11 mouse cellular contexts compared by ENCODE assay signal in genomic region chr13:37908493-37908892, GRCm38 (mm10).
A peak's percentile ranks its signal among the peaks of the same experiment; 100 is the strongest.
DNase-seq lines count a peak whose midpoint lies in the region; ATAC-seq lines count a peak whose summit lies in the region.
"Had no signal": no experiment of that assay in that cellular context is flagged by ENCODE, and none has a peak within 500 bp of the region (broad histone marks: within the 10 kb centered on the region; RNA-seq: fewer than 3 reads in every experiment).

No protein-coding gene starts in this region.

- H3K4me3 ChIP-seq in kidney, embryonic 15.5 days (replicated peaks), result no peak overlapping the region
- H3K4me3 ChIP-seq: forebrain, embryonic 13.5 days; heart, embryonic 13.5 days; midbrain, embryonic 13.5 days had no signal

- H3K9ac ChIP-seq in kidney, embryonic 15.5 days, result no peak overlapping the region
- H3K9ac ChIP-seq: forebrain, embryonic 13.5 days; heart, embryonic 13.5 days; midbrain, embryonic 13.5 days had no signal

- H3K4me2 ChIP-seq in kidney, embryonic 15.5 days, result no peak overlapping the region
- H3K4me2 ChIP-seq: forebrain, embryonic 13.5 days; heart, embryonic 13.5 days; liver, embryonic 11.5 days; midbrain, embryonic 13.5 days had no signal

- no peaks in the 10 kb centered on the region for H3K9me3 ChIP-seq in kidney, embryonic 15.5 days (replicated peaks)
- H3K9me3 ChIP-seq: forebrain, embryonic 13.5 days; heart, embryonic 13.5 days; midbrain, embryonic 13.5 days had no signal

- no peak for ATAC-seq in kidney, embryonic 15.5 days (replicated peaks; ENCODE audit: low FRiP score)
- ATAC-seq in megakaryocyte progenitor cell, adult 5-6 weeks (replicated peaks; ENCODE audit: poor library complexity), result 0 out of 2 replicates have a peak, but pooled peaks have one; percentile 7
- no peak for ATAC-seq in granulocyte monocyte progenitor cell, adult 5-6 weeks (replicated peaks; ENCODE audit: poor library complexity, severe bottlenecking)
- ATAC-seq: forebrain, embryonic 13.5 days; midbrain, embryonic 13.5 days had no signal

- H3K36me3 ChIP-seq in kidney, embryonic 15.5 days, result peaks cover 52% of the 10 kb centered on the region
- H3K36me3 ChIP-seq: midbrain, embryonic 13.5 days had no signal

- H3K4me1 ChIP-seq in kidney, embryonic 15.5 days, result peaks cover 55% of the 10 kb centered on the region
- H3K4me1 ChIP-seq: forebrain, embryonic 13.5 days; midbrain, embryonic 13.5 days had no signal

- WGBS in kidney, embryonic 15.5 days, result 79% methylated on average over 6 of the region's 6 CpGs

- peak overlapping the region; percentile 78 for H3K27ac ChIP-seq in kidney, embryonic 15.5 days
- H3K27ac ChIP-seq: forebrain, embryonic 13.5 days; heart, embryonic 13.5 days; midbrain, embryonic 13.5 days had no signal

- H3K27me3 ChIP-seq in kidney, embryonic 15.5 days, result no peaks in the 10 kb centered on the region
- H3K27me3 ChIP-seq: forebrain, embryonic 13.5 days; heart, embryonic 13.5 days; midbrain, embryonic 13.5 days had no signal

- DNase-seq in kidney, postnatal 4 days, result no peak
- DNase-seq in right cerebral cortex, adult 18-20 months, result peak; percentile 43
- no peak for DNase-seq in right cerebral cortex, postnatal 10 days (ENCODE audit: low spot score in 2 of 2)
- no peak for DNase-seq in spleen, adult 18-20 months
